Mouse (Mus musculus): ENCODE data around the gene Ephb6. TPM values are rescaled to one million over a fixed set of nuclear protein-coding genes. Genes with fewer than 3 reads are reported as not detected.

The Ephb6 gene
- total RNA-seq (2023) = 0.38 to 2.8 TPM (median 1.9 TPM) in 4 replicates

DNA sequence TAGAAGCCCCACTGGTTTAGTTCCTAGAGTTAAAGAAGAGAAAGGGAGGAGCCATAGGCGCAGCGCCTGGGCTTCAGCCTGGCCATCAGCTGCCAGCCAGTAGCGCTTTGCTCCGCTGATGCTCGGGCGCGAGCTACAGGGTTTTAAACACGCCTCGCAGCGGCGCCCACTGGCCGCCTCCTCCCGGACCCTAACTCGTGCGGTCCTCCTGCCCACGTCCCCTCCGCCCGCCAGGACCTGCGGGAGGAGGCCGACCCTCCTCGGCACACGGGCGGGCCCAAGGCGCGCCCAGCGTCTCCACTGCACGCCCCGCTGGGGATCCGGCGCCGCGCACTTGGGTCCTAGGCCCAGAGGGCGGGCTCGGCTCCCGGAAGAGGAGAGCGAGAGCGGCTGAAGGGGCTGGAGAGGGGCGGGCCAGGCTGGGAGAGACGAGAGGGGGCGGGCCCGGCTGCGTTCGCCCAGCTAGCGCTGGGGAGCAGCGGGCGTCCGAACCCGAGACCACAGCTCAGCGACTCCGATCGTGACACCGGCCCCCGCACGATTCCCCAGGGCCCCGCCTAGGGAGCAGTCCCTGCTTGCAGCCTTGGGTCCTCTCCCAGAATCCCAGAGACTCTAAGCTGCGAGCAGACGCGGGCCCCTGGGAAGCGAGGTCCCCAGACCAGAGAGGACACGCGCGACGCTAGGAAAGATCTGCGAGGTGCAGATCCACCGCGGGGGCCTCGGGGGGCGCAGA lies at the start of gene Ephb6:
Gene Ephb6, plus strand, starts transcription at position 422 of the 733 bp plus-strand sequence.

GRCm38 (mm10) chr6:41636178-41636577 lies 30.9 kb downstream of the Ephb6 start, which contains the start of gene Trpv6:
Gene Trpv6, minus strand, starts transcription at chr6:41636405.

Other genes starting within 250 kb of the Ephb6 start
- not detected in 4 replicates for gene Prss3, start 227.8 kb upstream of the Ephb6 start, total RNA-seq (2023)
- not detected in 4 replicates for gene Gm5771, start 213.1 kb upstream of the Ephb6 start, total RNA-seq (2023)
- gene Gm10334, start 159.3 kb upstream of the Ephb6 start, total RNA-seq (2023) = not detected in 4 replicates
- not detected in 4 replicates for gene Prss1, start 146.6 kb upstream of the Ephb6 start, total RNA-seq (2023)
- not detected in 4 replicates for gene Prss2, start 83.7 kb upstream of the Ephb6 start, total RNA-seq (2023)
- gene Trpv6, start 30.9 kb downstream of the Ephb6 start, total RNA-seq (2023) = not detected in 4 replicates
- not detected in 4 replicates for gene Trpv5, start 75.3 kb downstream of the Ephb6 start, total RNA-seq (2023)
- gene Llcfc1, start 78.9 kb downstream of the Ephb6 start, total RNA-seq (2023) = not detected in 4 replicates
- not detected in 4 replicates for gene Kel, start 98.9 kb downstream of the Ephb6 start, total RNA-seq (2023)
- gene Olfr459, start 169.7 kb downstream of the Ephb6 start, total RNA-seq (2023) = not detected in 4 replicates
- gene Pip, start 242.1 kb downstream of the Ephb6 start, total RNA-seq (2023) = not detected in 4 replicates
- not detected in 4 replicates for gene Sval2, start 247.5 kb downstream of the Ephb6 start, total RNA-seq (2023)